Mouse (Mus musculus) MN1 (cell line): Measurements from ENCODE around the gene Sema3c.
"Not testable (repeated sequence)": the region's sequence is repeated elsewhere in the genome, so short reads cannot be mapped to it uniquely, and the experiment has no call there.

Experiments used
- DNase-seq: peaks from one replicate; pipeline ENCODE4 v3.0.0-alpha.2; 2016; ENCODE audit warnings: low spot score

Sema3c gene

DNA sequence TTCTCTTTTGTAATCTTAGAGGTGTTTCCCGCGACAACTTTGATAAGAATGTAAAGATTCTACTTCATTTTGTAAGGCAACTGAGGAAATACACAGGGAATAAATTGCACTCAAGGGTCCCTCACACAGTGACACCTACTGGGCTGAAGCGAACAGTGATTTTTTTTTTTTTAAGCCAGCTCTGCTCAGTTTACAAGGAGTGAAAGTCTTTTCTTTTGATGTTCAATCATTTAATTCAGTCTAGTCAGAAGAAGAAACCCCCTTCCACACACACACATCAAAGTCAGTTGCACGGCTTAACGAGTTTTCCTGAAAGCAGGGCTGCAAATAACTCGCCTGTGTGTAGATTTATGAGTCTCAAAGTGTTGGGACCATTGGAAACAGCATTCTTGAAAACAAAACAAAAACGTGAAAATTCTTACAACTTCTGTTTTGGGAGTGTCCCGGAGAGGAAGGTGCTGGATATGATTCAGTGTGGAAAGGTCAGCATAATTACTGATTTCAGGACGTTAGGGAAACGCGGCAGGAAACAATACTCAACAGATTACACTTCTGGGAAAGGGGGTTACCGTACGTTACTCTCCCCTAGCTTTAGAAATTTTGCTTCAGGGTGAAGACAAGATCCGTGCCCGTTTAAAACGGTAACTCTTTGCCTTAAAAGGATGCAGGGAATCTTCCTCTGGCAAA, at the start of gene Sema3c:
Gene Sema3c, plus strand, starts transcription at position 588 of the 687 bp plus-strand sequence.
- DNase-seq, result no peak

GRCm38 (mm10) chr5:17531165-17531564, 42.9 kb upstream of the Sema3c start:
- DNase-seq, result not testable (repeated sequence)

DNA sequence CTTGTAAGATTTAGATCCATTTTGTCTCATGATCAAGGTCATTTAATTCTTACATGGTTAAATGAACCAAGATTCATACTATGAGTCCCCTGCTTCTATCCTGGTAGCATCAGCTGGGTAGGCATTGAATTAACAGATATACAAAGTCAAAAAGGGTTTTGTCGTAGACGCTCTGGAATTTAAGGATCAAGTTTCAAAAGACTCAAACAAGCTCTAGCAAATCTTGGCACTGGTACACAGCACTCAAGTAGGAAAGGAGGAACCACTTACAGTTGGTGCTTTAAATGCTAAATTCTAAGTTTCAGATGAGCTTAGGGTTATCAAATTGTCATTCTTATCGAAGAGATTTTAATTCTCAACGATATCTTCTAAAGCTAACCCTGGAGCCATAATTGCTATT, 30.9 kb upstream of the Sema3c start:
- no peak for DNase-seq

- DNase-seq, result no peak
These were observed 29.1 kb upstream of the Sema3c start for GRCm38 (mm10) chr5:17544904-17545449.

DNA sequence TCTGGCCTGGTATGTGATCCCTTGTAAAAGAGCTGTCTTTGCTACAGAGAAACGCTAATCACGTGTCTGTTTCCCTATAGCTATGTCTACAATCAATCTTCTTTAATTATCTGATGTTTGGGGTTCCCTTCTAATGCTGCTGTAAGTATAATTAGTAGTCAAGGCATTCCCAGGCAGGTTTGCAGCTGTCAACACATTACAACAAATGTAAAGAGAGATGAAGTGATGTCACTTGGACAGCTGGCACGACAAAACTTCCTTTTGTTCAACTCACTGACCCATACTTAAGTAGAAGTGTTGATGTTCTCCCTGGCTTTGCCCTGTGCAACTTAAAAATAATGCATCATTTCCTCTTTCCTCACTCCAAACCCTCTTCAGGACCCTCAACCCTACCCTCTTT, 22.4 kb upstream of the Sema3c start:
- DNase-seq, result no peak

- peak; percentile 17 for DNase-seq
These were observed 18.0 kb upstream of the Sema3c start for GRCm38 (mm10) chr5:17556073-17556473.

DNA sequence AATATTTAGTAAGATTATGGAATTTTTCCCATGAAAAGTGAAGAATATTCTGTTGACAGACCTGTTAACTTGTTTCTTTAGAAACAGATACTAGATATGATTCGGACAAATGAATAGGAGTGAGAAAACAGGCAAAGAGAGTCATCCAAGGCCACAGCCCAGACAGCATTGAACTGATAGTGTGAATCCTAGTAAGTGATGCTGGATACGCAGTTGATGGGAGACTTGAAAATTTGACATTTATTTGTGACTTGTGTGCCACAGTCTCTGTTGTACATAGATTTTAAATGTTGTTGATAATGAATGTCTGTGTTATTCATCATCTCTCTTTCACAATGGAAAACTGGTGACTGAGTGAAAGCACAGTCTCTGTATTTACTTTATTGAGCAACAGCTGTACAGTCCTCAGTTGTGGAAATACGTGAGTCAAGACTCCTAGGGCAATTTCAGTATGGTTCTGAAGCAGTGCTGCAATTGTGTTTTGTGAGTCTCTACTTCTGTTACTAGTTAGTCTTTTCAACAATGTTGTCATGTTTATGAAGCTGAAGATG, 17.3 kb upstream of the Sema3c start:
- no peak for DNase-seq

GRCm38 (mm10) chr5:17571571-17571970, 2.5 kb upstream of the Sema3c start:
- no peak for DNase-seq

DNA sequence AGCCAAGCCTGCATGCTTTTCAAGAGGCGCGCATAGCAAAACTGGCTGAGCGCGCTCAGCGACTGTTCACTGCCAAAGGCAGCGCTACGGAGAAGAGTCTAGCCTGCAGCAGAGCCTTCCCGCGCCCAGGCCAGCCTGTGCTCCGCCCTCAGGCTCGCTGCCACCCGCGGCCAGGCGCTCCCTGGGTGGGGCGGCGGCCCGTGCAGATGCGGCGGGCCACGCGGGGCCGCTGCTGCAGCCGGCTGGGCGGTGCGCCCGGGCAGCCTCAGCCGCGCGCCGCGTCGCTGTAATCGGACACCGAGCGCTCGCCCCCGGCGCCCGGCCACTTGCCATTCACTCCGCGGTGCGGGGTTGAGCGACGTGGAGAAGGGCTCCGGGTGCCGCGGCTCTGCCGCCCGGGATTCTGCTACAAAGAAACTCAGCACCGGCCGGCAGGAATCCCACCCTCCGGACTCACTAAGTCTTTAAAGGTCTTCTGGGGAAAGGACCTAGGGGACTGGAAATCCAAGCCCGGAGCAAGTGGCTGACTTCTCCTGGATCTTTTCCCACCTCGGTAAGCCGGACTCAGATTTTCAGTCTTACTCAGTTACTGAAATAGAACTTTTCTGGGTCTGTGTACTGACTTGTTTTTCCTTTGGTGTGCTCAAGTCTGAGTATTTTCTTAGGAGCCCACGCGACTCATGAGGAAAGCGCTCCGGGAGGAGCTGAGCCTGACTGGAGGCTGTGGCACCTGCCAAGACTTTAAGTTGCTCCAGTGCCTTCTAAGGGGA, 517 bp downstream of the Sema3c start:
- DNase-seq, result no peak

DNA sequence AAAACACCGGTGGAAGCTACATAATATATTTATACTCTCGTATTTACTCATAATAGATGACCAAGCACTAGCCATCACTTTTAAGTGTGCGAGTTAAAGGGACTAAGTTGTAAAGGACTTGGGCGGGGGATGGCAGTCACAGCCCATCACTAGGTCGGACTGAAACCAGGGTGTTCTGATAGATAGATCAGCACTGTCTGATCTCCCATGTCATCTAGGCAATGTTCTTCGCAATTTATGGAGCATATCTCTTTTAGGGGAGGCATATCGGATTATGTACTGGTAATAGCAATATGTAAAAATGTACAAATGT, 1.1 kb downstream of the Sema3c start:
- no peak for DNase-seq

- DNase-seq, result peak; percentile 20
These were observed 2.0 kb downstream of the Sema3c start for GRCm38 (mm10) chr5:17576069-17576468.

DNA sequence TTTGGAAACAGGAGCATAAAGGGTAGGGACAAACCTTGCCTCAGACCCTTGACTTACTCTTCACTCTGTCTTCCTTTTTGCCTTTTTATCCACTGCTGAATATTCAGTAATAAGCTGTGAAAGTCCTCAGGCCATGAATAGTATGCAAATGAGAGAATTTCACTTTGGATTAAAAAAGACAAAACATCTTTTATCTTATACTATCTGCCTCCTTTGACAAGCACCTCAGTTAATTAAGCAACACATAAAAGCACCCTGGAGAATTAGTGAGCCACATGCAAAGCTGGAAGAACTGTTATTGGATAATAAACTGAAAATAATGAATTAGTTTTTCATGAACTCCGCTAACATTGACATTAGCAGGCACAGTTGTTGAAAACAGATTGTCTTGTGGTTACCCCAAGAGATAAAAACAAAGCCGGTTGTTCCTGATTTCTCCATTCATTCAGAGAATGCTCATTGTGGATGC, 8.0 kb downstream of the Sema3c start:
- DNase-seq, result no peak

GRCm38 (mm10) chr5:17584299-17584945, 10.3 kb downstream of the Sema3c start:
- no peak for DNase-seq

DNA sequence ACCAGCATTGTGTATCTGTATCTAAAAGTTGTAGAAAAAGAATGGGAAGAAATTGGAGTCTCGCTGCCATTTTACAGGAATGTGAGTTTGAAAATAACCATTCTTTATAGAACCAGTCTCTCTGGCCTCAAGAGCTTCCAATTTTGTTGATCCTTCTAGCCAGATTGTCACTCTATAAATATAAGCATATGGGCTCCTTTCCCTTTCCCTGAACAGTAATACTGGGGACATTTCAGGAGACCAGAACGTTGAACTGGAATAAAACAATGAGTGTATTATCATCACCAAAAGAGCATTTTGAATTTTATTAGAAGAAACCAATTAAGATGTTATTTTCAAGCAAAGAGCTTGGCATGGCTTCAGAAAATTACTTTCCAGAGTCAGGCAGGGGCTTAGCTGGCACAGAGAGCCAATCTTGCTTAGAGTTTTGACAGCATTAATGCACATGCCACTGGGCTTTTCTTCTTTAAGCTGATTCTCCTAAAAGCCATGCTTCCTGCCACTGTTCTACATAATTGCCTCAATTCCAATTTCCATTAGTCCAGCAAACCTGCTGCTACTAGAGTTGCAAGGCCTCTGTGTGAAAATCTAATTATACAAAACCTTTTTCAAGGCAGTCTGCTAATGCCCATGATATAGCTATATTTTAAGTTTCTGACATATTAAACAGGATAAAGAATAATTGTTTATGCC, 12.6 kb downstream of the Sema3c start:
- peak; percentile 50 for DNase-seq

DNA sequence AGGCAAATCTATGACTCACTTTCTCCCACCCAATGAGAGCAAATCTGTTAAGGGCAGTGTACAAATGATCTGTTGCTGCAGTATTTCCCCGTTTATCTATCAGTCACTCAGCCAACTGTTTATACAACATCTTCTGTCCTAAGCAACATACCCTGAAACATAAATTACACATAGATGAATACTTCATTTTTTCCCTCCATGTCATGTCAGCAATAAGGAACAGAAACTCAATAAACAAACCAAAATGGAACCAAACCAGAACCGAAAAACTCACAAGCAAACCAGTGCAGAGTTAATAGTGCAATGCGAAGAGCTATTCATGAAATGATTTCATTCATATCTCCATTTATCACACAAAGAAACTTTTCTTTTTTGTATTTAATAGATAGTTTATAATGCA, 17.8 kb downstream of the Sema3c start:
- DNase-seq, result no peak

DNA sequence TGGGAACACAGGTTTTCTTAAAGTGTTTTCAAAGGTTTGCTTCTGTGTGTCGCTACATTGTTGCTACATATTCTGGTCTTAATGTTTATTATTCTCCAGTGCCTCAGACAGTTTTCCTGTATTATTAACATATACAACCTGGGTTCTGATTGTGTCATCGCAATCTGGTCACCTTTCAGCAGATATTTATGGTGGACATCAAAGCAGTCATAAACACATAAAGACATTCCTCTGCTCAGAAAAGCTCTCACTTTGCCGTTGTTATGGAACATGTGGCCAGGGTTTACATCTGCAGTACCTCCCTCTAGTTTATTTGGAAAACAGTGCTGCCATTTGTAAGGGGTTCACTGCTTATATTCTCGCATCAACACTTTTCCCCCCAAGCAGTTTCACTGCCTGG, 27.6 kb downstream of the Sema3c start:
- DNase-seq, result no peak

DNA sequence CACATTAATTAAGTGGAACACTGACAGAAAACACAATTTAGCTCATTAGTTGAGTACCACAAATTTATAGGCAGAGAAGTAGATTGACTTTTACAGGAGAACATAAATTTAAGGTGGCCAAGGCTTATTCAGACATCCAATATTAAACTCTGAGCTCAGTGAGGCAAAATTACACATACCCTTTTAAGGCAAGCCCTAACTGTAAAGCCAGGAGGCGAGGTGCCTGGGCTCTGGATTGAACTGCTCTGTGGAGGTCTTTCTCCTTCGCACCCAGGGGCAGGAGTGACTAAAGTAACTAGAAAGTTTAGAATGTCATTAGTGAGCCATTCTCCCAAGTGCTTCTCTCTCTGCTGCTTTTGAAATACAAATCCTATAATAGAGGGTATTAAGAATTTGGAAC, 46.5 kb downstream of the Sema3c start:
- no peak for DNase-seq

GRCm38 (mm10) chr5:17622564-17622963, 48.5 kb downstream of the Sema3c start:
- no peak for DNase-seq

DNA sequence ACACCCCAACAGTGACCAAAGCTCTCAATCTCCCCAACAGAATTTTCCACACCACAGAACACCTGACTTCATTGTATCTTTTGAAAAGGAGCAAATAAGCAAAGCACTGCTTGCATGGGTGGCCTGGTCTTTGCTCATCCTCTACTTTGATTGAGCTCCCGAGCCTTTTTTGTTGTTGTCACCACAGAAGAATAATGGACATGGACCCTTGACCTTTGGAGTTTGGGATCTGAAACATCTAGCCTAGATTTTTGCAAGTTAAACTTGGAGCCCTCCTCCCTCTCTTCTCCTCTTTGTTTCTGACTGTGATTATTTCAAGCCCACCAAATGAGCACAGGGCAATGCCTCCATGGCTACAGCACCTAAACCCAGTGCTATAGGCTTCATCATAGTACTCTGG, 54.5 kb downstream of the Sema3c start:
- no peak for DNase-seq

DNA sequence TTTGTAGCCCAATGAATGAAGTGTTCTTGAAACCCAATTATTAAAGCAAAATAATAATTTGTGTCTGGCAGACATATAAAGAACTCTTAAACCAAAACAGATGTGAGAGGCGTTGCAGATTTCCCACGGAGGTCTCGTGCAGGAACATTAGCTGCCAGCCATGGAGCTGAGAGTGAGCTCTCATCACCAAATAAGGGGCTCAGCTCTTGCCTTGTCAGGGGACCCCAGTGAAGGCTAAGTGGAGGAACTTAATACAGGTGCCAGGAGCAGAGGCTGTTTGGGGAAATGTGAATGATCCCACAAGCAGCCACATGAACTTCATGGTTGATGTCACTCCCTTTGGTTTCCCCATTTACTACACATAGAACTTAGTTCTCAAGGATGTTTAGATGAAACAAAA, 55.5 kb downstream of the Sema3c start:
- no peak for DNase-seq

GRCm38 (mm10) chr5:17639519-17639918, 65.4 kb downstream of the Sema3c start:
- no peak for DNase-seq

DNA sequence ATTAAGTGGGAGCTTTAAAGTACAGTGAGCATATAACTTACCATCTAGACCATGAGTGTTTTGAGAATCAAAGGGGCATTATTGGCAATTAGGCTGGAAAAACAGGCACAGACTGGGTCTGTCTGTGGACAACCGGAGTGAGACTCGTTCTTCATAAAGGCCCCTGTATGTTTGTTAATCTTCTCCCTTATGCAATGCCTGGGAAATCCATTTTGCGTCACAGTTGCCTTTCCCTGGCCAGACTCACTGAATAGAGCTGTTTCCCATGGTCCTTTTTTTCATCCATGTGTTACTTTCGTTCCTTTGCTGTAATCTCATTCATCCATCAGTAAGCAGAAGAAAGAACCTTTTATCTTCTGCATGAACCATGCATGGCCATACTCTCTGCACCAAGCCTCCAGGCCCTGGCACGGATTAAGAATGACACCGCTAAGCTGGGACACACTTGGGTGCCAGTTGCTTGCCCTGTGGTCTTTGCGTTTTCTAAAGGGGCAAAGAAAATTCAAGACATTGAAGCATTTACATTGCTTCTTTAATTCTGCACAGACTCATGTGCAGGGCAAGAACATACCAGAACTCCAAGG, 73.7 kb downstream of the Sema3c start:
- no peak for DNase-seq
